Mouse (Mus musculus): ENCODE results near the gene Izumo1.
"Not testable (repeated sequence)": the region's sequence is repeated elsewhere in the genome, so short reads cannot be mapped to it uniquely, and the experiment has no call there.

Izumo1 gene

GRCm38 (mm10) chr7:45643441-45644178, 22.0 kb downstream of the Izumo1 start:
- DNase-seq: peak; percentile 91

GRCm38 (mm10) chr7:45644183-45644582, 22.6 kb downstream of the Izumo1 start:
- peak; percentile 40 for DNase-seq

DNA sequence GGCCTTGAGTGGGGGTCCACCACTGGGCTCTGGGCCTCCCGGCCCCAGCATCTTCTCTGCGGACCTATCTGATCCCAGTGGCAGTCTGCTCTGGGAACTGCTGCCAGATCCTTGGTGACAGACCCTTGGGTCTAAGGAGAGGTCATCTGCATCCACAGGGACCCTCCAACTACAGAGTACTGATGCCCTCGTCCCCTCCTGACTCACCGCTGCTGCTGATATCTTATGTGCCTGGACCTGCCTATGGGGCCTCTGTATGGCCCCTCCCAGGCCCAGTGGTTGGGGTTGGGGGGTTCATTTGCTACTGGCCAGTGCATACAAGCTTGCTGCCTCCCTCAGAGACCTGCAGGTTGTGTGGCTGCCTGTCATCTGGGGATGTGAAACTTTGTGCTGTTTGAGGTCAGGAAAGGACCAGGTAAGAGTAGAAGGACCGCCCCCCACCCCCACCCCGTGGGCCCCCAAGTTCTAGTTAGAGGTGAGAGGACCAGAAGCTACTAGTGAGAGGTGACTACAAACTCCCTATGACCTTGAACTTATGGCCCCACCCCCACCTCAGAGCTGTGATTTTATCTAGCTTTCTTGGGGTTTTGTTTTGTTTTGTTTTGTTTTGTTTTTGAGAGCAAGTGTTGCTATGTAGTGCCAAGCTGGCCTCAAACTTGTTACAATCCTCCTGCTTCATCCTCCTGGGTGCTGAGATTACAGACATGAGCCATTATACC, 23.4 kb downstream of the Izumo1 start:
- DNase-seq: no peak

DNA sequence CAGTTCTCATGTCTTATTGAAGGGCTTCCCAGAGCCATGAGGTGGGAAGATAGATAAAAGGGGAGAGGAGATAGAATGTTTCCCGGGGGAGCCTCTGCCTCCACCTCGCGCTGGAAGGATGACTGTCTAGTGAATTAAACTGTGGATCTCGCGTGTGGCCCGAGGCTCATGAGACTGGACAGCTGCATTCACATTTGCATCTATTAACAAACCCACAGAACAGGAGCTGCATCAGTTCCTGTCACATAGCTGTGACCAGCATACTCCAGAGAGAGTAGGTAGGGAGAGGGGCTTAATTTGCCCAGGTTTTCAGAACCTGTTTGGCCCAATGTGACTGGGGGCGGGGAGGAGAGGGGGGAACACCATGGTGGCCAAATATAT, 24.0 kb downstream of the Izumo1 start:
- no peak for DNase-seq

DNA sequence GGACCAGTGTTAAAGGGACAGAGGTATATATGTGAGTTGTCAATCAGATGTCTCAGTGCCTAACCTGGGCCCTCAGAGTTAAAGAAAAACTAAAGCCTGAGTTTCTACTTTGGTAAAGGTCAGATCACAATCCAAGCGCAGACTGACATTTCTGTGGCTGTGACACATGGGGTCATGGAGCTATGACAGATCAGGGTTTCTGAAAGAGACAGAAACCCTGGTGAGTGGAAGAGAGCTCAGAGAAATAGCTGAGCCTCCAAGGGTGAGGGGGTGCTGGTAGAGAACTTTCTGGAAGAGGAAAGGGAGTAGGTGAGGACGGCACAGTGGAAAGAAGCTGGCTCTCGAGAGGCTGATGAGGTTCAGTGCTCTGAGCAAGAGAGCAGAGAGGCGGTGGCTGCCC, 25.1 kb downstream of the Izumo1 start:
- DNase-seq: no peak

GRCm38 (mm10) chr7:45649351-45649750, 27.7 kb downstream of the Izumo1 start:
- DNase-seq: no peak

- not testable (repeated sequence) for DNase-seq
Measured at GRCm38 (mm10) chr7:45650484-45650883, 28.9 kb downstream of the Izumo1 start.

- DNase-seq: no peak
Measured at GRCm38 (mm10) chr7:45654424-45655047, 32.9 kb downstream of the Izumo1 start.

DNA sequence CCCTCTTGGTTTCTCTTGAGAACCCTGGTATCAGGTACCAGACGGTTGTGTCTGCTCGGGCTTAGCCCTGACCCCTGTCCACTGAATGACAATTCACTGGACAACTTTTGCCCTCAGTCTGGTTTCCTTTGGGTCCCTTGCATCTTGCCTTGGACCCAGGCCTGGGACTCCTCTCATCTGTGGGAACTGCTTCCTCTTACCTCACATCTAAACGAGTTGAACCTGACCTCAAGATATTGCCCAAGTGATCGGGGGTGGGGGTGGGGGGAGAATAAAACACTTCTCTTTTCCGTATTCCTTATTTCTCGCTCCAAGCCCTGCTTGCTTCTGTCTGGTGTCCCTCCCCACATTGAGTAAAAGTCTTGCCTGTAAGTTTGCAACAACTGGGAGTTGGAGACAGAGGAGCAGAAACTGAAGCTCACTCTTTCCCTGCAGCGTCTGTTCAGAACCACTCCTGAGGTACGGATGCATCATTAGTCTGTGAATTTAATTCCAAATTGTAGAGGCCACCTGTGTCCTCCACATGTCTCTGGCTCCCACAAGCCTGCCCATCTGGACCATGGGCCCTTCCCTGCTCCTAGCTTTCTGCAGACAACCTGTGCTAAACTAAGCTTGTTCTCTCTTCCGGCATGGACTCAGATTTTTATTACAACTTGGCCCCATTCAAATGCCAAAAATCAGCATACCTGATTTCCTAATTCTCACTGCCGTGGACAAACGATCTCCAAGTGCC, 39.3 kb downstream of the Izumo1 start:
- no peak for DNase-seq

- DNase-seq: not testable (repeated sequence)
Measured at GRCm38 (mm10) chr7:45661702-45662101, 40.1 kb downstream of the Izumo1 start.

- DNase-seq: no peak
Measured at GRCm38 (mm10) chr7:45665303-45666138, 43.9 kb downstream of the Izumo1 start.

DNA sequence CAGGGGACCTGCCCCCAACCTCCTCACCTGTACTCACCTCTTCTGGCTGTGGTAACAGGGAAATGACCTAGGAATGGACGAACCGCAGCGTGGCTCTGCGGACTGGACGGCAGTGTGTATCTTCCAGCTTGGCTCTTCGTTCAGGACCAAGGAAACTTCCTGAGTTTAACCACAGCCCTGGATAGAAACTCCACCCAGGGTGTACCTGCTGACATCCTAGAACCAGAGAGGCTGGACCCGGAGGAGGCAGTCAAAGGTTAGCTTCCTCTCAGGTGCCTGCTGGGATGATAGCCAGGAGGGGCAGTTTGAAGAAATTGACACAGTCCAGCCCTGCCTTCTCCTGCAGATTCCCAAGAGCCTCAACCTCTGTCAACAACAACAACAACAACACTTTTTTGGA, 44.5 kb downstream of the Izumo1 start, which contains the start of gene Fut2:
Gene Fut2 (minus strand): TSS at position 234 of the 400 bp plus-strand sequence.
- no peak for DNase-seq

GRCm38 (mm10) chr7:45667761-45668160, 46.1 kb downstream of the Izumo1 start:
- DNase-seq: peak; percentile 52

GRCm38 (mm10) chr7:45668921-45669320, 47.3 kb downstream of the Izumo1 start:
- no peak for DNase-seq

DNA sequence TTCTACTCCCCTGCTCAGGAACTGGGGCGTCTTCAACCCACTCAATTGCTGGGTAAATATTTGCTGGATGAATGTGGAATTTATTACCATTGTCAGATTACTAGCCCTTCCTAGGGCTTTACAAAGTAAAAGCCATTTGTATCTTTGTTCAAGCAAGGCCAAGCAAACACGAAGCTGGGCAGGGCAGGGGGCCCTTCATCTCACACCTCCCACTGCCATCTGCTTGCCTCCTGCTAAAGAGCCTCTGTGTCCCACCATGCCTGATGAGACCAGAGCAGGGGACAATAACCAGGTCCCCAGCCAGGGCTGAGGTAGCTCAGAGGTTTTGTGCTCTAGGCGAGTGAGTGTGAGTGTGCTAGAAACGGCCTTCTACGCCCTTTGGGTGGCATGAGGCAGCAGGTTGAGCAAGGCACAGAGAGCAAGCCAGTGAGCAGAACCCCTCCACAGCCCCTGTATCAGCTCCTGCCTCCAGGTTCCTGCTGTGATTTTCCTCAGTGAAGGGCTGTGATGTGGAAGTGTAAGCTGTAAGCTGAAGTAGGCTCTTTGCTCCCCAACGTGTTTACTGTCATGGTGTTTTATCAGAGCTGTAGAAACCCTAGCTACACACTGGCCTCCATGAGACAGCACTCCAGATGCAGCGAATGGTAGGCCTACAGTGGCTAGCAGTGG, 56.1 kb downstream of the Izumo1 start:
- no peak for DNase-seq

All from right cerebral cortex, postnatal 4 days (tissue).